Mouse (Mus musculus) midbrain, postnatal 0 days (tissue): Measurements from ENCODE around the gene Krt18. TPM values are rescaled to one million over a fixed set of nuclear protein-coding genes. Genes with fewer than 3 reads are reported as not detected.
A peak's percentile ranks its signal among the peaks of the same experiment; 100 is the strongest.
"Not testable (repeated sequence)": the region's sequence is repeated elsewhere in the genome, so short reads cannot be mapped to it uniquely, and the experiment has no call there.

Source experiments
- ATAC-seq: fragments of 200-750 bp; cut with Nextera tagmentation; 2 replicates; pipeline ENCODE4 v1.8.0; 2017; ENCODE audit warnings: moderate number of reproducible peaks, mild to moderate bottlenecking, moderate TSS enrichment, moderate library complexity; ENCODE audit not compliant: low FRiP score
- DNase-seq: peaks from one replicate; pipeline ENCODE4 v3.0.0-alpha.2; 2015; ENCODE audit warnings: low spot score
- H3K27ac ChIP-seq: fragments of 300-500 bp; sonication (generic); 2 replicates; pipeline ENCODE4 v1.5.1; 2014; ENCODE audit warnings: low read depth, mild to moderate bottlenecking, low read length, mixed read lengths
- H3K27me3 ChIP-seq: fragments of 300-500 bp; sonication (generic); 2 replicates; pipeline ENCODE4 v1.6.1; 2014; ENCODE audit warnings: low read length, control low read depth, mixed read lengths; ENCODE audit not compliant: insufficient read depth
- H3K36me3 ChIP-seq: fragments of 300-500 bp; sonication (generic); 2 replicates; pipeline ENCODE4 v1.6.1; 2014; ENCODE audit warnings: low read length, control low read depth, mixed read lengths; ENCODE audit not compliant: insufficient read depth
- H3K4me1 ChIP-seq: fragments of 300-500 bp; sonication (generic); 2 replicates; pipeline ENCODE4 v1.6.1; 2014; ENCODE audit warnings: mild to moderate bottlenecking, control low read depth, antibody characterized with exemption, low read length, mixed read lengths; ENCODE audit not compliant: insufficient read depth
- H3K4me2 ChIP-seq: fragments of 300-500 bp; sonication (generic); 2 replicates; pipeline ENCODE4 v1.6.1; 2014; ENCODE audit warnings: low read depth, mild to moderate bottlenecking, low read length, mixed read lengths; ENCODE audit not compliant: poor library complexity, severe bottlenecking
- H3K4me3 ChIP-seq: fragments of 300-500 bp; sonication (generic); 2 replicates; pipeline ENCODE4 v1.5.1; 2014; ENCODE audit warnings: low read depth, mild to moderate bottlenecking, low read length, moderate library complexity
- H3K9ac ChIP-seq: fragments of 300-500 bp; sonication (generic); replicated peaks from 2 replicates; pipeline ENCODE4 v1.6.1; 2014; ENCODE audit warnings: mild to moderate bottlenecking, low read length, moderate library complexity, mixed read lengths; ENCODE audit not compliant: poor library complexity, severe bottlenecking
- H3K9me3 ChIP-seq: fragments of 300-500 bp; sonication (generic); 2 replicates; pipeline ENCODE4 v1.6.1; 2016; ENCODE audit warnings: low read length, control low read depth
- CTCF ChIP-seq: IDR thresholded peaks from 2 replicates; pipeline ENCODE4 v1.5.1; 2016; ENCODE audit warnings: antibody characterized with exemption, mild to moderate bottlenecking
- WGBS: fragments of 180-500 bp; shearing (Covaris S2); extraction: QIAGEN DNeasy Blood & Tissue Kit; methylation state at CpG from one replicate; pipeline ENCODE4 v1.1.7; 2014; 5-methylcytosine and 5-hydroxymethylcytosine counted together
- polyA plus RNA-seq: library from polyadenylated mRNA; unstranded; fragments of >200 nt; fragmentation: Nextera tagmentation; extraction: Ambion mirVana; gene quantifications from 2 replicates; pipeline ENCODE4 v1.2.1, GENCODE M21; 2015
- total RNA-seq: library from RNA; depleted of rRNA; stranded (reverse); fragments of >200 nt; gene quantifications from 2 replicates; pipeline ENCODE4 v1.2.3, GENCODE M21; 2014

Krt18 gene
- total and polyA plus RNA-seq, 2 experiments from 2014 or later, result 1.7 to 1.8 TPM

DNA sequence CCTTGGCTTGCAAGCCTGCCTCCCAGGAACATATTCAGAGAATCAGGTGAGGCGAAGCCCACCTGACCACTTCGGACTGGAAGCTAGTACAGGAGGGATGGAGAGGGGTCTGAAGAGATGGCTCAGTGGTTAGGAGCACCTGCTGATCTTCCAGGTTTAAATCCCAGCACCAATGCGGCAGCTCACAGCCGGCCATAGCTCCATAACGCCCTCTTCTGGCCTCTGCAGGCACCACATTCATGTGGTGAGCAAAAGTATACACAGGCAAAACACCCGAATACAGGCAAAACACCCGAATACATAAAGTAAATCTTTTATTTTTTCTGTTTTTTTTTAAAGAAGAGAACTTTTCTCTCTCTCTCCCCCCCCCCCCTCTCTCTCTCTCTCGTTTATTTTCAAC, 39.3 kb upstream of the Krt18 start:
- peak; percentile 35 for TF ChIP-seq CTCF
- H3K4me1 ChIP-seq, result no peaks in the 10 kb centered on the region
- no peak overlapping the region for H3K4me2 ChIP-seq
- ATAC-seq, result no peak
- H3K36me3 ChIP-seq, result no peaks in the 10 kb centered on the region
- H3K9me3 ChIP-seq, result no peaks in the 10 kb centered on the region
- no peaks in the 10 kb centered on the region for H3K27me3 ChIP-seq
- no peak overlapping the region for H3K27ac ChIP-seq
- DNase-seq, result no peak
- no peak overlapping the region for H3K4me3 ChIP-seq
- no peak overlapping the region for H3K9ac ChIP-seq
- 64% methylated on average over 8 of the region's 8 CpGs for WGBS

DNA sequence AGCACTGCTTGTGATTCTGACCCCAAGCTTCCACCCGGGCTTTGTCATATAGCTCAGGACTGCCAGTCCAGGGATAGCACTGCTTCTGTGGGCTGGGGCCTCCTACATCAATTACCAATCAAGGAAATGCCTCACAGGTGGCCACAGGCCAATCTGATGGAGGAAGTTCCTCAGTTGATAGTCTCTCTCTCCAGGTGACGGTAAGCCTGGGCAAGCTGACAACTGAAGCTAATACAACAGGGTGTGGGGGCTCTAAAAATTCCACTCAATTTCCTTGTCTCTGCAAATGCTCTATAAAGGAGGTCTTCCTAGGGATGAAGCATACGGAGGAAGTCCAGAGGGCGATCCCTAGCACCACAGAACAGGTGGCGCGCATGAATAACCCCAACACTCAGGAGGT, 37.0 kb upstream of the Krt18 start:
- no peaks in the 10 kb centered on the region for H3K9me3 ChIP-seq
- TF ChIP-seq CTCF, result no peak
- H3K27me3 ChIP-seq, result no peaks in the 10 kb centered on the region
- no peak overlapping the region for H3K27ac ChIP-seq
- H3K9ac ChIP-seq, result no peak overlapping the region
- no peaks in the 10 kb centered on the region for H3K36me3 ChIP-seq
- H3K4me2 ChIP-seq, result no peak overlapping the region
- 85% methylated on average over 6 of the region's 6 CpGs for WGBS
- ATAC-seq (no peak), DNase-seq (no peak)
- H3K4me3 ChIP-seq, result no peak overlapping the region
- no peaks in the 10 kb centered on the region for H3K4me1 ChIP-seq

DNA sequence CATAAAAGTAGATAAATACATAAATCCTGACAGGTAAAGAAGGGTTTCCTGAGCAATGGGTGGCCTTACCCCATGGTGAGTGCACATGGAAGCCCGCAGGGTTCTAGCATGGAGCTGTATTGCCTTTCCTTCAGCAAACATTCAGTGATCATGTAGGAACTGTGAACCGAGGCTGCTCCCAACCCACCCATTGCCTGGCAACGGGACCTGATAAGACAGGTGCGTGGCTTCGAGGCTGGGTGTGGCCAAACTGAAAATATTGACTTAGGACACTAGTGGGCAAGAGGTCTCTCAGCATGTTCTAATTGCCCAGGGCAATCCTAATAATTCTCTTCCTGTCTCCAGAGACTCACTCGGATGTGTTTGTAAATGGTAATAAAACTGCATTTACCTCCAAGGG, 33.6 kb upstream of the Krt18 start:
- H3K36me3 ChIP-seq, result no peaks in the 10 kb centered on the region
- DNase-seq, result no peak
- TF ChIP-seq CTCF, result no peak

DNA sequence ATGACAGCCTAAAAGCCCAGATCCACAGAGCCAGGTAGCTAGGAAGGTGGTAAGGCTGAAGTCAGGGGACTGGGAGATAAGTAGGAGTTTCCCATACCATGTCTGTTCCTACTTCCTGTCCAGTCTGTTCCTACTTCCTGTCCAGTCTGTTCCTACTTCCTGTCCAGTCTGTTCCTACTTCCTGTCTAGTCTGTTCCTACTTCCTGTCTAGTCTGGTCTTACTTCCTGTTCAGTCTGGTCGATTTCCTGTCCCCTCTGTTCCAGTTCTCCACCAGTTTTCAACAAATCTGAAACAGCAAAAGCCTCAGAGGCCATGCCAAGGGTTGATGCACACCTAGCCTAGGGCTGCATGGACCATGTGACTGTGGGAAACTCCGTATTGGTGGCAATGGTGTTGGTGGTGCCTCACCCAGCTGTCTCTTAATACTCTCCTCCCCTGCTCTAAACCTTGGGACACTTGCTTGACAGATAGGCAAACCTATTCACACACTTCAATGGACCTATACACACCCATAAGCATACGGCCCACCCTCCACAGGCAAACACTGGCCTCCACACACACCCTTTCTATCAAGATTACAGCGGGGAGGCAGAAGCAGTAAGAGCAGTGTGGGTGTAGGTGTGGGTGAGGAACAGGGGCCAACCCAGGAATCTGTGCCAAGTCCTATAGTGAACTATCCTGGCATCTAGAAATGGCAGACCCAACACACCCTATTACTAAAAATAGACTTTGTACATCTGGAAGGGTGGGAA, 32.3 kb upstream of the Krt18 start:
- no peaks in the 10 kb centered on the region for H3K9me3 ChIP-seq
- ATAC-seq, result no peak
- no peak for TF ChIP-seq CTCF
- no peak overlapping the region for H3K9ac ChIP-seq
- no peaks in the 10 kb centered on the region for H3K36me3 ChIP-seq
- H3K4me1 ChIP-seq, result no peaks in the 10 kb centered on the region
- H3K27me3 ChIP-seq, result no peaks in the 10 kb centered on the region
- no peak overlapping the region for H3K4me2 ChIP-seq
- H3K27ac ChIP-seq, result no peak overlapping the region
- no peak overlapping the region for H3K4me3 ChIP-seq
- no peak for DNase-seq
- 88% methylated on average over 4 of the region's 4 CpGs for WGBS

More for the DNA sequence above, 33.6 kb upstream of the Krt18 start:
- no peaks in the 10 kb centered on the region for H3K27me3 ChIP-seq
- no peak overlapping the region for H3K9ac ChIP-seq
- no peak overlapping the region for H3K27ac ChIP-seq
- H3K9me3 ChIP-seq, result no peaks in the 10 kb centered on the region
- WGBS, result 93% methylated on average over 6 of the region's 6 CpGs
- no peak overlapping the region for H3K4me3 ChIP-seq
- ATAC-seq, result no peak
- no peak overlapping the region for H3K4me2 ChIP-seq
- no peaks in the 10 kb centered on the region for H3K4me1 ChIP-seq

DNA sequence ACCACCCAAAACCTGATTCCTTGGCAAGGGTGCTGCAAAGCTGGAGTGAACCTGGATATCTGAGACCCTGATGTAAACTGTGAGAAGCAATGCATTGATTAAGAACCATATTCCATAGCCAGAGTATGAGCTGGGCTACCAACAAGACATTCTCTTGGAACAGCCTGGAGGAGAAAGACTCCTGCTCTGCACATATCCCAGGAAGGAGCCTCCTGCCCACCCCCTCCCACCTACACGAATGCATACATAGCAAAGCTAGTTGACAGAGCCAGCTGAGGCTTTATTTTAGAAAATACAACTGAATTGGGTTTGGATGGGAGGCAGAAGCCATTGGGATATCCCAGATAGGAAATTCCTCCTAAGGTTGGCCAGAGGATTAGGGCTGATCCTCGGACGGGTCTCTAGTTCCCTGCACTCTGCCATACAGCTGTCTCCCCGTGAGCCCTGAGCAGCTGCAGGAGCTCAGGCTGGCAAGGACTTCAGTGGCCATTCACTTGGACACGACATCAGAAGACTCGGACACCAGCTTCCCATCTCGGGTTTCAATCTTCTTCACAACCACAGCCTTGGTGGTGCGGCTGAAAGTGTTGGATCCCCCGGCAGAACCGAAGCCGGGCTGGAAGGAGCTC, 31.4 kb upstream of the Krt18 start:
- H3K27ac ChIP-seq, H3K9me3 ChIP-seq, H3K9ac ChIP-seq, ATAC-seq, H3K4me3 ChIP-seq, H3K36me3 ChIP-seq, H3K4me1 ChIP-seq, H3K27me3 ChIP-seq, H3K4me2 ChIP-seq, DNase-seq: not testable (repeated sequence)
- 82% methylated on average over 9 of the region's 11 CpGs for WGBS

DNA sequence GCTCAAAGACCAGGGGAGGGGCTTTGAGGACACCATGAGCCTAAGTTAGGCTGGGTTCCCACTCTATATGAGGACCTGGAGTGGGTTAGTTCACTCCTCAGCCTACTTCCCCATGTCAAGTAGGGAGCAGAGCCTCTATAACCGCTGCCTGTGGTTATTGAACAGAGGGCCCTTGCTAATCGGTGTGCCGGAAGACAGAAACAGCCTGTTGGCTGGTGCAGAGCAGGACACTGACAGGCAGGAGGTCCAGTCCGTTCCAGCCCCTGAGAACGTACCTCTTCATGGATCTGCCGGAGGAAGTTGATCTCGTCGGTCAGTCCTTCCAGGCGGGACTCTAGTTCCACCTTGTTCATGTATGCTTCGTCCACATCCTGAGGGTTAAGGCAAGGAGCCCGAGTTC, 28.8 kb upstream of the Krt18 start:
- DNase-seq (no peak), ATAC-seq (no peak)
- peaks cover 19% of the 10 kb centered on the region for H3K27me3 ChIP-seq
- no peaks in the 10 kb centered on the region for H3K9me3 ChIP-seq
- H3K36me3 ChIP-seq, result no peaks in the 10 kb centered on the region
- no peak overlapping the region for H3K4me2 ChIP-seq
- H3K4me1 ChIP-seq, result no peaks in the 10 kb centered on the region
- 85% methylated on average over 11 of the region's 11 CpGs for WGBS
- no peak overlapping the region for H3K9ac ChIP-seq
- H3K27ac ChIP-seq, result no peak overlapping the region
- H3K4me3 ChIP-seq, result no peak overlapping the region
- no peak for TF ChIP-seq CTCF
